Mouse (Mus musculus): ENCODE measurements around the gene Anxa6.

Anxa6 gene

DNA sequence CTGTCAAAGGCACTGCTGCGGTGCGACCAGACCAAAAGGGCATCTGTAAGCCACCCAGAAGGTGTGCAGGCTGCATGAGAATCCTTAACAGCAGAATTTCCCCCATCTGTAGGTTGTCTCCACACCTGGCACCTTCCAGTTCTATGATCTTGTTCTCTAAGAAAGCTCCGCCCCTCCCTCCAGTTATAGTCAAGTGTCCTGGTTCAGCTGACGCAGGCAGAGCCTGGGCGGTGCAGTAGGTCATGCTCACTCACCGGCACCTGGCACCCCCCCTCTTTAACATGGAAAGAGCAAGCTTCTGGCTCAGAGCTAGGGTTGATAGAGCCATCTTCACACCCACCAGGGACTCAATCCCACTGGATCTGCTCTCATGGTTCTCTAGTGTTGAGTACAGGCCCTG lies 104.0 kb downstream of the Anxa6 start:
- DNase-seq (ENCODE audit: low spot score), result no peak
